Mouse (Mus musculus) spleen, postnatal 4 days (tissue): Measurements from ENCODE around the gene Arf1.

Experiments
- DNase-seq, 2 experiments: peaks; one replicate each; pipeline ENCODE4 v3.0.0; 2022; ENCODE audit warnings: low spot score in 2 of 2

The Arf1 gene

GRCm38 (mm10) chr11:59192059-59192386, 36.0 kb downstream of the Arf1 start, which contains the start of gene Guk1:
Gene Guk1 (minus strand): TSS chr11:59192212.
- no peak for DNase-seq

GRCm38 (mm10) chr11:59191231-59192058, 36.6 kb downstream of the Arf1 start:
- DNase-seq = peak; percentile 87 to 91

GRCm38 (mm10) chr11:59187706-59188105, 40.4 kb downstream of the Arf1 start:
- no peak for DNase-seq

- no peak for DNase-seq
Observed at GRCm38 (mm10) chr11:59185490-59185889, 42.6 kb downstream of the Arf1 start.

- peak; percentile 69 to 81 for DNase-seq
Observed at GRCm38 (mm10) chr11:59183821-59184220, 44.2 kb downstream of the Arf1 start.

GRCm38 (mm10) chr11:59182864-59183331, 45.2 kb downstream of the Arf1 start, which contains the start of gene Gjc2:
Gene Gjc2 (minus strand): TSS chr11:59183213.
- no peak for DNase-seq

GRCm38 (mm10) chr11:59176921-59177320, 51.1 kb downstream of the Arf1 start:
- DNase-seq = no peak

GRCm38 (mm10) chr11:59176475-59176874, 51.6 kb downstream of the Arf1 start:
- no peak for DNase-seq

GRCm38 (mm10) chr11:59174189-59174838, 53.8 kb downstream of the Arf1 start:
- no peak for DNase-seq

GRCm38 (mm10) chr11:59170549-59170948, 57.5 kb downstream of the Arf1 start:
- DNase-seq = peak in 1 of 2 experiments; percentile 50

GRCm38 (mm10) chr11:59169807-59170206, 58.3 kb downstream of the Arf1 start:
- DNase-seq = peak in 1 of 2 experiments; percentile 57

GRCm38 (mm10) chr11:59165616-59166241, 62.3 kb downstream of the Arf1 start:
- no peak for DNase-seq

- DNase-seq = peak; percentile 85 to 86
Observed at GRCm38 (mm10) chr11:59164384-59164783, 63.7 kb downstream of the Arf1 start.

GRCm38 (mm10) chr11:59163255-59164236, 64.5 kb downstream of the Arf1 start, which contains the start of gene Iba57:
Gene Iba57 (minus strand): TSS chr11:59163739.
- peak; percentile 97 for DNase-seq

- no peak for DNase-seq
Observed at GRCm38 (mm10) chr11:59162443-59163254, 65.4 kb downstream of the Arf1 start.
